Mouse (Mus musculus): ENCODE results near the gene Gzmk. TPM values are rescaled to one million over a fixed set of nuclear protein-coding genes. Genes with fewer than 3 reads are reported as not detected.

The Gzmk gene
- not detected in 2 replicates for polyA plus RNA-seq (2015; fragmentation: Nextera tagmentation; extraction: Ambion mirVana)

DNA sequence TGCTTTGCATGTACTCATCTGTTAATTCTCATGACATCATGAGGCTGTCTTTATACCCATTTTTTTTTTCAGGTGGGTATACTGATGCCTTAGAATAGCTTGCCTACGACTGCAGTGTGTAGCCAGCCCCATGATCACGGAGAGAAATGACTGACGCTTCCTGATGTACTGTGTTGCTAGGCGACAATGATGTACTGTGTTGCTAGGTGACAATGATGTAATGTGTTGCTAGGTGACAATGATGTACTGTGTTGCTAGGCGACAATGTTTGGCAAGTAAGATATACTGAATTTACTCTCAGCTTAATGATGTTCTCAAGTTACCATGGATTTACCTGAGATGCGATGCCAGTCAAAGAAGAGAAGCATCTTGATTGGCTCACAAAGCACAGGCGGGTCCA lies at the start of gene Gzmk:
Gene Gzmk, minus strand, starts transcription at position 98 of the 400 bp plus-strand sequence.

DNA sequence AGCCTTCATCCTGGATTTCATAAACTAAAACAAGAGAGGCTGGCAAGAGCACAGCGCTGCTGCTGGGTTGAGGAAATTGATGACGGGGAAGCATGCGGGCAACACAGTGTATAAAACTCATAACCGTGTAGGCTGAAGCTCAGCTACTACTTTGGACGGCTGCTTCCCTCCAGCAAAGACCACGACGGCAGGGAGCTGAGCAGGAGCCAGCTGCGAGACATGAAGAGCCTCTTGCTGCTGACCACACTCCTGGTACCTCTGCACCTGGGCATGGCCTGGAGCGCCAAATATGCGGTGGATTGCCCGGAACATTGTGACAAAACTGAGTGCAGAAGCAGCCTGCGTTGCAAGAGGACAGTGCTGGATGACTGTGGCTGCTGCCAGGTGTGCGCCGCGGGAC lies 16.1 kb downstream of the Gzmk start, which contains the start of gene Esm1:
Gene Esm1, plus strand, starts transcription at position 36 of the 400 bp plus-strand sequence.

Other genes starting within 250 kb of the Gzmk start
- gene Ccno, start 238.1 kb downstream of the Gzmk start, polyA plus RNA-seq (2015; fragmentation: Nextera tagmentation; extraction: Ambion mirVana): 0.15 and 0.24 TPM in 2 replicates
- not detected in 2 replicates for gene Mcidas, start 232.1 kb downstream of the Gzmk start, polyA plus RNA-seq (2015; fragmentation: Nextera tagmentation; extraction: Ambion mirVana)
- gene Cdc20b, start 190.8 kb downstream of the Gzmk start, polyA plus RNA-seq (2015; fragmentation: Nextera tagmentation; extraction: Ambion mirVana): not detected in 2 replicates
- gene Gpx8, start 179.5 kb downstream of the Gzmk start, polyA plus RNA-seq (2015; fragmentation: Nextera tagmentation; extraction: Ambion mirVana): 70.2 and 104 TPM in 2 replicates
- gene Gzma, start 124.9 kb downstream of the Gzmk start, polyA plus RNA-seq (2015; fragmentation: Nextera tagmentation; extraction: Ambion mirVana): 0.33 and 0.40 TPM in 2 replicates
- gene Esm1, start 16.2 kb downstream of the Gzmk start, polyA plus RNA-seq (2015; fragmentation: Nextera tagmentation; extraction: Ambion mirVana): 1.1 and 1.3 TPM in 2 replicates
- gene BC067074, start 67.3 kb upstream of the Gzmk start, polyA plus RNA-seq (2015; fragmentation: Nextera tagmentation; extraction: Ambion mirVana): 4.4 and 4.7 TPM in 2 replicates